Mouse (Mus musculus): Measurements from ENCODE around the gene Gdf15. TPM values are rescaled to one million over a fixed set of nuclear protein-coding genes. Genes with fewer than 3 reads are reported as not detected.

The Gdf15 gene
- polyA plus RNA-seq, 1 experiment from 2014 or later = 1.9 TPM

GRCm38 (mm10) chr8:70598283-70598682, 34.0 kb downstream of the Gdf15 start:
- Histone ChIP-seq H3K27ac (ENCODE audit: low read depth, low read length) (no peak overlapping the region), H3K4me2 (replicated peaks; ENCODE audit: low read depth) (peak overlapping the region; percentile 60), H3K9me3 (ENCODE audit: control insufficient read depth) (no peaks in the 10 kb centered on the region), H3K27me3 (replicated peaks; ENCODE audit: control insufficient read depth, insufficient read depth, low read length) (no peaks in the 10 kb centered on the region), H3K4me3 (ENCODE audit: low read depth, low read length) (peak overlapping the region; percentile 27), H3K9ac (ENCODE audit: low read depth, low read length) (no peak overlapping the region; the same call in 1 of the 2 replicates), H3K36me3 (ENCODE audit: control insufficient read depth, insufficient read depth) (peaks cover 17% of the 10 kb centered on the region; the same call in 1 of the 2 replicates), H3K4me1 (replicated peaks; ENCODE audit: control insufficient read depth, insufficient read depth, low read length) (peaks cover 10% of the 10 kb centered on the region; the same call in 1 of the 2 replicates)
- 14% methylated on average over 29 of the region's 29 CpGs for WGBS
- ATAC-seq = peak; percentile 22; the same call in 1 of the 2 replicates
- TF ChIP-seq CTCF (IDR thresholded peaks at IDR 0.05; ENCODE audit: low read depth) = peak; percentile 91

GRCm38 (mm10) chr8:70597417-70598272, 34.6 kb downstream of the Gdf15 start:
- peak overlapping the region; percentile 27 for H3K4me3 ChIP-seq (ENCODE audit: low read depth, low read length)
- peak overlapping the region; percentile 22; the same call in 1 of the 2 replicates for H3K9ac ChIP-seq (ENCODE audit: low read depth, low read length)
- 36% methylated on average over 66 of the region's 68 CpGs for WGBS
- H3K9me3 ChIP-seq (ENCODE audit: control insufficient read depth) = no peaks in the 10 kb centered on the region
- no peak for ATAC-seq
- no peaks in the 10 kb centered on the region for H3K27me3 ChIP-seq (replicated peaks; ENCODE audit: control insufficient read depth, insufficient read depth, low read length)
- H3K36me3 ChIP-seq (ENCODE audit: control insufficient read depth, insufficient read depth) = peaks cover 17% of the 10 kb centered on the region; the same call in 1 of the 2 replicates
- no peak overlapping the region for H3K27ac ChIP-seq (ENCODE audit: low read depth, low read length)
- H3K4me2 ChIP-seq (replicated peaks; ENCODE audit: low read depth) = peak overlapping the region; percentile 60
- H3K4me1 ChIP-seq (replicated peaks; ENCODE audit: control insufficient read depth, insufficient read depth, low read length) = peaks cover 11% of the 10 kb centered on the region; the same call in 1 of the 2 replicates
- TF ChIP-seq CTCF (IDR thresholded peaks at IDR 0.05; ENCODE audit: low read depth) = no peak

GRCm38 (mm10) chr8:70596775-70597416, 35.4 kb downstream of the Gdf15 start:
- H3K27ac ChIP-seq (ENCODE audit: low read depth, low read length) = no peak overlapping the region
- H3K4me3 ChIP-seq (ENCODE audit: low read depth, low read length) = no peak overlapping the region
- WGBS = 92% methylated on average over 17 of the region's 17 CpGs
- TF ChIP-seq CTCF (IDR thresholded peaks at IDR 0.05; ENCODE audit: low read depth) = peak; percentile 41
- no peak overlapping the region for H3K9ac ChIP-seq (ENCODE audit: low read depth, low read length)
- H3K9me3 ChIP-seq (ENCODE audit: control insufficient read depth) = no peaks in the 10 kb centered on the region
- H3K36me3 ChIP-seq (ENCODE audit: control insufficient read depth, insufficient read depth) = peaks cover 22% of the 10 kb centered on the region; the same call in 1 of the 2 replicates
- no peak for ATAC-seq
- H3K4me2 ChIP-seq (replicated peaks; ENCODE audit: low read depth) = no peak overlapping the region
- H3K4me1 ChIP-seq (replicated peaks; ENCODE audit: control insufficient read depth, insufficient read depth, low read length) = peaks cover 11% of the 10 kb centered on the region; the same call in 1 of the 2 replicates
- H3K27me3 ChIP-seq (replicated peaks; ENCODE audit: control insufficient read depth, insufficient read depth, low read length) = no peaks in the 10 kb centered on the region

GRCm38 (mm10) chr8:70596216-70596615, 36.0 kb downstream of the Gdf15 start:
- no peak for ATAC-seq
- Histone ChIP-seq H3K36me3 (ENCODE audit: control insufficient read depth, insufficient read depth) (peaks cover 29% of the 10 kb centered on the region; the same call in 1 of the 2 replicates), H3K4me1 (replicated peaks; ENCODE audit: control insufficient read depth, insufficient read depth, low read length) (peaks cover 11% of the 10 kb centered on the region; the same call in 1 of the 2 replicates), H3K27me3 (replicated peaks; ENCODE audit: control insufficient read depth, insufficient read depth, low read length) (no peaks in the 10 kb centered on the region), H3K4me3 (ENCODE audit: low read depth, low read length) (no peak overlapping the region), H3K27ac (ENCODE audit: low read depth, low read length) (no peak overlapping the region), H3K9me3 (ENCODE audit: control insufficient read depth) (no peaks in the 10 kb centered on the region), H3K9ac (ENCODE audit: low read depth, low read length) (no peak overlapping the region), H3K4me2 (replicated peaks; ENCODE audit: low read depth) (no peak overlapping the region)
- WGBS = 93% methylated on average over 18 of the region's 18 CpGs
- TF ChIP-seq CTCF (IDR thresholded peaks at IDR 0.05; ENCODE audit: low read depth) = no peak

- no peak overlapping the region for H3K4me2 ChIP-seq (replicated peaks; ENCODE audit: low read depth)
- H3K9ac ChIP-seq (ENCODE audit: low read depth, low read length) = no peak overlapping the region
- no peak for ATAC-seq
- H3K27me3 ChIP-seq (replicated peaks; ENCODE audit: control insufficient read depth, insufficient read depth, low read length) = no peaks in the 10 kb centered on the region
- H3K9me3 ChIP-seq (ENCODE audit: control insufficient read depth) = no peaks in the 10 kb centered on the region
- WGBS = 93% methylated on average over 12 of the region's 12 CpGs
- no peak overlapping the region for H3K4me3 ChIP-seq (ENCODE audit: low read depth, low read length)
- no peak for TF ChIP-seq CTCF (IDR thresholded peaks at IDR 0.05; ENCODE audit: low read depth)
- peaks cover 31% of the 10 kb centered on the region; the same call in 1 of the 2 replicates for H3K36me3 ChIP-seq (ENCODE audit: control insufficient read depth, insufficient read depth)
- H3K4me1 ChIP-seq (replicated peaks; ENCODE audit: control insufficient read depth, insufficient read depth, low read length) = peaks cover 11% of the 10 kb centered on the region; the same call in 1 of the 2 replicates
- no peak overlapping the region for H3K27ac ChIP-seq (ENCODE audit: low read depth, low read length)
Measured at GRCm38 (mm10) chr8:70595811-70596210, 36.4 kb downstream of the Gdf15 start.
